7 mouse cellular contexts compared by ENCODE assay signal in genomic region chr7:130692392-130692942, GRCm38 (mm10).
DNase-seq lines count a peak whose midpoint lies in the region; ATAC-seq and TF ChIP-seq lines count a peak whose summit lies in the region.

No protein-coding gene starts in this region.

- H3K4me2 ChIP-seq in forebrain, postnatal 0 days (ENCODE audit: low read depth): peak overlapping the region; percentile 56
- peak overlapping the region; percentile 74 for H3K4me2 ChIP-seq in hindbrain, embryonic 12.5 days (replicated peaks)

- TF ChIP-seq CTCF in forebrain, postnatal 0 days (IDR thresholded peaks at IDR 0.05; ENCODE audit: low read depth): peak; percentile 68

- intact Hi-C loops in left cerebral cortex, postnatal 25 days (cut with DNase I): loop anchor here (5.0 kb wide), 2 partner anchors 65 to 90 kb away; no protein-coding TSS in a partner anchor

- no peaks in the 10 kb centered on the region for H3K27me3 ChIP-seq in forebrain, postnatal 0 days (ENCODE audit: insufficient read depth, low read length)
- H3K27me3 ChIP-seq in hindbrain, embryonic 12.5 days: no peaks in the 10 kb centered on the region

- DNase-seq in ZHBTc4 (ENCODE audit: low read depth, low spot score): peak; percentile 85
- peak; percentile 83 to 86 for DNase-seq in cerebellum, adult 18-20 months
- DNase-seq in forebrain, postnatal 0 days: peak; percentile 92
- peak; percentile 78 to 86 for DNase-seq in left cerebral cortex, postnatal 25 days (ENCODE audit: low spot score in 2 of 2)
- peak; percentile 92 for DNase-seq in mesoderm, embryonic 11.5 days (ENCODE audit: low read depth, low spot score)
- peak; percentile 70 for DNase-seq in right cerebral cortex, postnatal 36 days (ENCODE audit: low spot score in 2 of 2)

- H3K27ac ChIP-seq in forebrain, postnatal 0 days (ENCODE audit: low read depth, low read length): peak overlapping the region; percentile 98
- H3K27ac ChIP-seq in hindbrain, embryonic 12.5 days: peak overlapping the region; percentile 99

- peak; percentile 90 for ATAC-seq in forebrain, postnatal 0 days
- peak; percentile 88 for ATAC-seq in hindbrain, embryonic 12.5 days (ENCODE audit: low FRiP score)

- peak overlapping the region; percentile 89 for H3K9ac ChIP-seq in forebrain, postnatal 0 days
- peak overlapping the region; percentile 95 for H3K9ac ChIP-seq in hindbrain, embryonic 12.5 days

- 2% methylated on average over 39 of the region's 39 CpGs for WGBS in forebrain, postnatal 0 days
- WGBS in hindbrain, embryonic 12.5 days: under 1% methylated on average over 39 of the region's 39 CpGs

- no peaks in the 10 kb centered on the region for H3K9me3 ChIP-seq in forebrain, postnatal 0 days (ENCODE audit: low read length)
- H3K9me3 ChIP-seq in hindbrain, embryonic 12.5 days (replicated peaks): no peaks in the 10 kb centered on the region

- H3K4me3 ChIP-seq in forebrain, postnatal 0 days (ENCODE audit: low read depth, low read length): peak overlapping the region; percentile 70
- H3K4me3 ChIP-seq in hindbrain, embryonic 12.5 days: peak overlapping the region; percentile 80

- H3K36me3 ChIP-seq in forebrain, postnatal 0 days (ENCODE audit: insufficient read depth): no peaks in the 10 kb centered on the region
- no peaks in the 10 kb centered on the region for H3K36me3 ChIP-seq in hindbrain, embryonic 12.5 days

- H3K4me1 ChIP-seq in forebrain, postnatal 0 days (ENCODE audit: insufficient read depth): peaks cover 25% of the 10 kb centered on the region
- H3K4me1 ChIP-seq in hindbrain, embryonic 12.5 days: peaks cover 48% of the 10 kb centered on the region

Comparison
In these comparisons a context has a peak if more than half of its experiments do, and no peak if none do; other contexts are left out.
1. Peak in every context shown above with its lines: DNase-seq, ATAC-seq, H3K4me3 ChIP-seq and H3K27ac ChIP-seq.